Mouse (Mus musculus) frontal cortex, postnatal 14 days (tissue): ENCODE results near the gene Serpinf1.
"Not testable (repeated sequence)": the region's sequence is repeated elsewhere in the genome, so short reads cannot be mapped to it uniquely, and the experiment has no call there.

Source experiments
- DNase-seq, 2 experiments: peaks; one replicate each; pipeline ENCODE4 v3.0.0; 2022; ENCODE audit warnings: low spot score in 2 of 2

Gene Serpinf1

GRCm38 (mm10) chr11:75455971-75456370, 33.5 kb upstream of the Serpinf1 start:
- not testable (repeated sequence) for DNase-seq

- no peak for DNase-seq
Observed at GRCm38 (mm10) chr11:75455041-75455736, 32.7 kb upstream of the Serpinf1 start.

GRCm38 (mm10) chr11:75453991-75454930, 31.8 kb upstream of the Serpinf1 start, which contains the start of gene Wdr81:
Gene Wdr81 (minus strand): TSS chr11:75454717.
- DNase-seq = peak; percentile 82

GRCm38 (mm10) chr11:75452812-75453557, 30.5 kb upstream of the Serpinf1 start:
- no peak for DNase-seq

- no peak for DNase-seq
Observed at GRCm38 (mm10) chr11:75452081-75452480, 29.6 kb upstream of the Serpinf1 start.

- no peak for DNase-seq
Observed at GRCm38 (mm10) chr11:75450936-75451335, 28.4 kb upstream of the Serpinf1 start.

- no peak for DNase-seq
Observed at GRCm38 (mm10) chr11:75450304-75450908, 27.9 kb upstream of the Serpinf1 start.

GRCm38 (mm10) chr11:75449695-75450094, 27.2 kb upstream of the Serpinf1 start:
- DNase-seq = no peak

- DNase-seq = no peak
Observed at GRCm38 (mm10) chr11:75448575-75448974, 26.1 kb upstream of the Serpinf1 start.

- no peak for DNase-seq
Observed at GRCm38 (mm10) chr11:75443711-75444110, 21.2 kb upstream of the Serpinf1 start.

GRCm38 (mm10) chr11:75441601-75442000, 19.1 kb upstream of the Serpinf1 start:
- no peak for DNase-seq

- no peak for DNase-seq
Observed at GRCm38 (mm10) chr11:75441034-75441433, 18.5 kb upstream of the Serpinf1 start.

- no peak for DNase-seq
Observed at GRCm38 (mm10) chr11:75439951-75440350, 17.4 kb upstream of the Serpinf1 start.

- no peak for DNase-seq
Observed at GRCm38 (mm10) chr11:75439363-75439762, 16.9 kb upstream of the Serpinf1 start, which contains the start of gene Serpinf2. Gene Serpinf2 (minus strand): TSS chr11:75439591.

- no peak for DNase-seq
Observed at GRCm38 (mm10) chr11:75438804-75439203, 16.3 kb upstream of the Serpinf1 start.

- no peak for DNase-seq
Observed at GRCm38 (mm10) chr11:75438194-75438593, 15.7 kb upstream of the Serpinf1 start.

- no peak for DNase-seq
Observed at GRCm38 (mm10) chr11:75434138-75434537, 11.6 kb upstream of the Serpinf1 start.

GRCm38 (mm10) chr11:75431307-75431706, 8.8 kb upstream of the Serpinf1 start:
- peak; percentile 55 to 81 for DNase-seq

- DNase-seq = no peak
Observed at GRCm38 (mm10) chr11:75429019-75429705, 6.7 kb upstream of the Serpinf1 start.

- DNase-seq = no peak
Observed at GRCm38 (mm10) chr11:75424459-75424858, 2.0 kb upstream of the Serpinf1 start.

GRCm38 (mm10) chr11:75424033-75424432, 1.5 kb upstream of the Serpinf1 start:
- no peak for DNase-seq
